Mouse (Mus musculus) cortical plate, adult 2 months (tissue): ENCODE data around the gene Ptch2. TPM values are rescaled to one million over a fixed set of nuclear protein-coding genes. Genes with fewer than 3 reads are reported as not detected.

Experiments
- H3K27ac ChIP-seq: fragments of 200-500 bp; 2 replicates; pipeline ENCODE4 v1.5.1; 2012; ENCODE audit warnings: low read length, control low read depth, inconsistent platforms; ENCODE audit not compliant: insufficient read depth
- H3K4me1 ChIP-seq: fragments of 200-500 bp; 2 replicates; pipeline ENCODE4 v1.6.1; 2011; ENCODE audit warnings: low read length; ENCODE audit not compliant: control insufficient read depth, insufficient read depth
- H3K4me3 ChIP-seq: fragments of 200-500 bp; 2 replicates; pipeline ENCODE4 v1.5.1; 2011; ENCODE audit warnings: mild to moderate bottlenecking, low read length, control low read depth; ENCODE audit not compliant: insufficient read depth
- CTCF ChIP-seq: fragments of 200-500 bp; IDR thresholded peaks from 2 replicates; pipeline ENCODE4 v1.5.1; 2011; ENCODE audit warnings: mild to moderate bottlenecking, control low read depth, low read length; ENCODE audit not compliant: insufficient read depth; ENCODE audit errors: extremely low read depth
- POLR2A ChIP-seq: fragments of 200-500 bp; IDR thresholded peaks from 2 replicates; pipeline ENCODE4 v1.6.1; 2011; ENCODE audit warnings: mild to moderate bottlenecking, low read length, control low read depth; ENCODE audit not compliant: insufficient read depth; ENCODE audit errors: extremely low read depth
- polyA plus RNA-seq: library from polyadenylated mRNA; depleted of rRNA; stranded (reverse); fragments of >200 nt; gene quantifications from 2 replicates; pipeline ENCODE4 v1.2.3, GENCODE M21; 2012

The Ptch2 gene
- polyA plus RNA-seq, 1 experiment, result 1.8 TPM

GRCm38 (mm10) chr4:117133817-117134600 is 38.1 kb downstream of the Ptch2 start, which contains the start of gene Plk3:
Gene Plk3 (minus strand): TSS chr4:117133963.
- H3K4me1 ChIP-seq, result peaks cover 6% of the 10 kb centered on the region
- H3K27ac ChIP-seq, result no peak within 1 kb of the TSS; the same call in 1 of the 2 replicates
- H3K4me3 ChIP-seq, result peak within 1 kb of the TSS; percentile 89
- TF ChIP-seq CTCF (0 out of 2 replicates have a peak, but pooled peaks have one; percentile 11), POLR2A (peak; percentile 95)

- no peak overlapping the region for H3K27ac ChIP-seq
- peaks cover 6% of the 10 kb centered on the region for H3K4me1 ChIP-seq
- no peak overlapping the region; the same call in 1 of the 2 replicates for H3K4me3 ChIP-seq
- TF ChIP-seq CTCF, result no peak
- no peak for TF ChIP-seq POLR2A
Observed at GRCm38 (mm10) chr4:117134601-117134995, 38.7 kb downstream of the Ptch2 start.

GRCm38 (mm10) chr4:117136034-117136433 is 40.2 kb downstream of the Ptch2 start:
- Histone ChIP-seq H3K4me1 (peaks cover 6% of the 10 kb centered on the region), H3K27ac (no peak overlapping the region), H3K4me3 (no peak overlapping the region)
- TF ChIP-seq POLR2A, result no peak
- no peak for TF ChIP-seq CTCF

- Histone ChIP-seq H3K4me1 (no peaks in the 10 kb centered on the region), H3K27ac (no peak overlapping the region), H3K4me3 (no peak overlapping the region)
- TF ChIP-seq POLR2A, result no peak
- TF ChIP-seq CTCF, result no peak
Observed at GRCm38 (mm10) chr4:117138295-117139216, 42.7 kb downstream of the Ptch2 start.

- no peak overlapping the region for H3K4me3 ChIP-seq
- H3K27ac ChIP-seq, result no peak overlapping the region
- H3K4me1 ChIP-seq, result no peaks in the 10 kb centered on the region
- TF ChIP-seq POLR2A (no peak), CTCF (peak; percentile 67)
Observed at GRCm38 (mm10) chr4:117139217-117139612, 43.3 kb downstream of the Ptch2 start.

GRCm38 (mm10) chr4:117140613-117141012 is 44.7 kb downstream of the Ptch2 start:
- no peak overlapping the region for H3K4me3 ChIP-seq
- H3K27ac ChIP-seq, result no peak overlapping the region
- H3K4me1 ChIP-seq, result no peaks in the 10 kb centered on the region
- TF ChIP-seq CTCF, result no peak
- TF ChIP-seq POLR2A, result no peak

- Histone ChIP-seq H3K27ac (no peak overlapping the region), H3K4me1 (no peaks in the 10 kb centered on the region), H3K4me3 (no peak overlapping the region)
- TF ChIP-seq POLR2A (no peak), CTCF (no peak)
Observed at GRCm38 (mm10) chr4:117143023-117143422, 47.1 kb downstream of the Ptch2 start.

GRCm38 (mm10) chr4:117145248-117145647 is 49.4 kb downstream of the Ptch2 start:
- H3K4me1 ChIP-seq, result no peaks in the 10 kb centered on the region
- TF ChIP-seq POLR2A (no peak), CTCF (no peak)
- H3K4me3 ChIP-seq, result no peak overlapping the region
- no peak overlapping the region for H3K27ac ChIP-seq

- H3K27ac ChIP-seq, result no peak overlapping the region
- H3K4me3 ChIP-seq, result no peak overlapping the region
- H3K4me1 ChIP-seq, result no peaks in the 10 kb centered on the region
- TF ChIP-seq POLR2A (no peak), CTCF (peak; percentile 64)
Observed at GRCm38 (mm10) chr4:117146176-117146575, 50.3 kb downstream of the Ptch2 start.
